Mouse (Mus musculus): ENCODE data around the gene Trim21. TPM values are rescaled to one million over a fixed set of nuclear protein-coding genes. Genes with fewer than 3 reads are reported as not detected.

Trim21 gene
- total RNA-seq, 2 experiments from 2014 or later: 25.9 to 37.5 TPM

- no peak for ATAC-seq (replicated peaks; ENCODE audit: low FRiP score, poor library complexity, severe bottlenecking)
Measured at GRCm38 (mm10) chr7:102508666-102509065, 56.6 kb downstream of the Trim21 start.

- no peak for ATAC-seq (replicated peaks; ENCODE audit: low FRiP score, poor library complexity, severe bottlenecking)
Measured at GRCm38 (mm10) chr7:102508066-102508465, 57.2 kb downstream of the Trim21 start.

Other genes with a start within 250 kb of the Trim21 start
- 85.7 and 133 TPM in 2 replicates for gene Rrm1, start 123.8 kb downstream of the Trim21 start, total RNA-seq (2015; ENCODE audit: low replicate concordance)
- 265 and 267 TPM in 2 replicates for gene Rrm1, start 123.8 kb downstream of the Trim21 start, total RNA-seq (2017; ENCODE audit: low replicate concordance)
- gene Olfr543, start 83.8 kb downstream of the Trim21 start, total RNA-seq (2015; ENCODE audit: low replicate concordance): not detected in 2 replicates
- gene Olfr543, start 83.8 kb downstream of the Trim21 start, total RNA-seq (2017; ENCODE audit: low replicate concordance): not detected in 2 replicates
- gene Olfr544, start 77.2 kb downstream of the Trim21 start, total RNA-seq (2015; ENCODE audit: low replicate concordance): not detected in 2 replicates
- not detected in 2 replicates for gene Olfr544, start 77.2 kb downstream of the Trim21 start, total RNA-seq (2017; ENCODE audit: low replicate concordance)
- gene Olfr545, start 65.9 kb downstream of the Trim21 start, total RNA-seq (2015; ENCODE audit: low replicate concordance): not detected in 2 replicates
- not detected in 2 replicates for gene Olfr545, start 65.9 kb downstream of the Trim21 start, total RNA-seq (2017; ENCODE audit: low replicate concordance)
- not detected in 2 replicates for gene Olfr547, start 30.7 kb downstream of the Trim21 start, total RNA-seq (2015; ENCODE audit: low replicate concordance)
- gene Olfr547, start 30.7 kb downstream of the Trim21 start, total RNA-seq (2017; ENCODE audit: low replicate concordance): not detected in 2 replicates
- gene Olfr548-ps1, start 24.6 kb downstream of the Trim21 start, total RNA-seq (2015; ENCODE audit: low replicate concordance): not detected in 2 replicates
- not detected in 2 replicates for gene Olfr548-ps1, start 24.6 kb downstream of the Trim21 start, total RNA-seq (2017; ENCODE audit: low replicate concordance)
- not detected in 2 replicates for gene Olfr549, start 15.6 kb downstream of the Trim21 start, total RNA-seq (2015; ENCODE audit: low replicate concordance)
- not detected in 2 replicates for gene Olfr549, start 15.6 kb downstream of the Trim21 start, total RNA-seq (2017; ENCODE audit: low replicate concordance)
- not detected in 2 replicates for gene Olfr550, start 6.0 kb upstream of the Trim21 start, total RNA-seq (2015; ENCODE audit: low replicate concordance)
- not detected in 2 replicates for gene Olfr550, start 6.0 kb upstream of the Trim21 start, total RNA-seq (2017; ENCODE audit: low replicate concordance)
- gene Olfr551, start 26.4 kb upstream of the Trim21 start, total RNA-seq (2015; ENCODE audit: low replicate concordance): not detected in 2 replicates
- not detected in 2 replicates for gene Olfr551, start 26.4 kb upstream of the Trim21 start, total RNA-seq (2017; ENCODE audit: low replicate concordance)
- gene Olfr552, start 32.3 kb upstream of the Trim21 start, total RNA-seq (2015; ENCODE audit: low replicate concordance): not detected in 2 replicates
- not detected in 2 replicates for gene Olfr552, start 32.3 kb upstream of the Trim21 start, total RNA-seq (2017; ENCODE audit: low replicate concordance)
- not detected in 2 replicates for gene Olfr553, start 52.7 kb upstream of the Trim21 start, total RNA-seq (2015; ENCODE audit: low replicate concordance)
- not detected in 2 replicates for gene Olfr553, start 52.7 kb upstream of the Trim21 start, total RNA-seq (2017; ENCODE audit: low replicate concordance)
- gene Olfr554, start 72.9 kb upstream of the Trim21 start, total RNA-seq (2015; ENCODE audit: low replicate concordance): not detected in 2 replicates
- not detected in 2 replicates for gene Olfr554, start 72.9 kb upstream of the Trim21 start, total RNA-seq (2017; ENCODE audit: low replicate concordance)
- not detected in 2 replicates for gene Olfr555, start 93.3 kb upstream of the Trim21 start, total RNA-seq (2015; ENCODE audit: low replicate concordance)
- gene Olfr555, start 93.3 kb upstream of the Trim21 start, total RNA-seq (2017; ENCODE audit: low replicate concordance): not detected in 2 replicates
- not detected in 2 replicates for gene Olfr556, start 99.4 kb upstream of the Trim21 start, total RNA-seq (2015; ENCODE audit: low replicate concordance)
- gene Olfr556, start 99.4 kb upstream of the Trim21 start, total RNA-seq (2017; ENCODE audit: low replicate concordance): not detected in 2 replicates
- gene Trim68, start 121.8 kb upstream of the Trim21 start, total RNA-seq (2015; ENCODE audit: low replicate concordance): not detected in 2 replicates
- 0.51 TPM in 1 of 2 replicates, not detected in the other for gene Trim68, start 121.8 kb upstream of the Trim21 start, total RNA-seq (2017; ENCODE audit: low replicate concordance)
- gene Olfr557, start 130.4 kb upstream of the Trim21 start, total RNA-seq (2015; ENCODE audit: low replicate concordance): not detected in 2 replicates
- gene Olfr557, start 130.4 kb upstream of the Trim21 start, total RNA-seq (2017; ENCODE audit: low replicate concordance): not detected in 2 replicates
- not detected in 2 replicates for gene Olfr558, start 136.7 kb upstream of the Trim21 start, total RNA-seq (2015; ENCODE audit: low replicate concordance)
- not detected in 2 replicates for gene Olfr558, start 136.7 kb upstream of the Trim21 start, total RNA-seq (2017; ENCODE audit: low replicate concordance)
- gene Olfr33, start 153.6 kb upstream of the Trim21 start, total RNA-seq (2015; ENCODE audit: low replicate concordance): not detected in 2 replicates
- gene Olfr33, start 153.6 kb upstream of the Trim21 start, total RNA-seq (2017; ENCODE audit: low replicate concordance): not detected in 2 replicates
- not detected in 2 replicates for gene Olfr559, start 162.0 kb upstream of the Trim21 start, total RNA-seq (2015; ENCODE audit: low replicate concordance)
- not detected in 2 replicates for gene Olfr559, start 162.0 kb upstream of the Trim21 start, total RNA-seq (2017; ENCODE audit: low replicate concordance)
- not detected in 2 replicates for gene Olfr560, start 193.9 kb upstream of the Trim21 start, total RNA-seq (2015; ENCODE audit: low replicate concordance)
- gene Olfr560, start 193.9 kb upstream of the Trim21 start, total RNA-seq (2017; ENCODE audit: low replicate concordance): not detected in 2 replicates
- gene Olfr78, start 194.0 kb upstream of the Trim21 start, total RNA-seq (2015; ENCODE audit: low replicate concordance): not detected in 2 replicates
- not detected in 2 replicates for gene Olfr78, start 194.0 kb upstream of the Trim21 start, total RNA-seq (2017; ENCODE audit: low replicate concordance)
- not detected in 2 replicates for gene Olfr561, start 205.7 kb upstream of the Trim21 start, total RNA-seq (2015; ENCODE audit: low replicate concordance)
- not detected in 2 replicates for gene Olfr561, start 205.7 kb upstream of the Trim21 start, total RNA-seq (2017; ENCODE audit: low replicate concordance)
- not detected in 2 replicates for gene Olfr564, start 238.0 kb upstream of the Trim21 start, total RNA-seq (2015; ENCODE audit: low replicate concordance)
- not detected in 2 replicates for gene Olfr564, start 238.0 kb upstream of the Trim21 start, total RNA-seq (2017; ENCODE audit: low replicate concordance)